8 mouse cellular contexts compared by ENCODE assay signal in the genomic region with DNA sequence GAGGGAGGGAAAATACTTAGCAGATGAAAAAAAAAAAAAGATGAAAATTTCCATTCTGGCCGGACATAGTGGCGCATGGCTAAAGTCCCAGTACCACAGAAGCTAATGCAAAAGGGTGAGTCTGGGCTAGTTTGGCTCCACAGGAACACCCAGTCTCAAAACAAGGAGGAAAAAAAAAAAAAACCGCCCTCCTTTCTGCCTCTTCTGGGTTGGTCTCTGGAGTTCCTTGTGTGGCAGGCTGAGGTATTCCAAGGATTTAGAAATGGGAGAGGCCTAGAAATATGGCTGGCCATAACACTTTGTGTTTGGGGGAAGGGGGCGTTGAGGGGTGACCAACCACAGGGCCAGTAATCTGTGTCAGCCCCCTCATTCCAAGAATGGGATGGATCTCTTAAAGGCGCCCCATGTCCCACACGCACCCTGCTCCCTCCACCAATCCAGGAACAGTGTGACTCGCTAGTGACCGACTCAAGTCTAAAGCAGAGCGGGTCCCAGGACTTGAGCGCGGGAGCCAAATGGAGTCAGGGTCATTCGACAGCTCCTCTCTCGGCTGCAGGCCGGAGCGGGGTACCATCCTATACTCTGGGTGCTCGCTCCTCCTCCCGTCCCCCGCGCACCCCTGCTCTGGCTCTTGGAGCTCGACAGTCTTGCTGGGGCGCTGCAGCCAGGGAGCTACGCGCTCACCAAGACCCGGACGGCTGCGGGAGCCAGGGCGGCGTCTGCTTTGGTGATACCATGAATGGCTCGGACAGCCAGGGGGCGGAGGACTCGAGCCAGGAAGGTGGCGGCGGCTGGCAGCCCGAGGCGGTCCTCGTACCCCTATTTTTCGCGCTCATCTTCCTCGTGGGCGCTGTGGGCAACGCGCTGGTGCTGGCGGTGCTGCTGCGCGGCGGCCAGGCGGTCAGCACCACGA. TPM values are rescaled to one million over a fixed set of nuclear protein-coding genes. Genes with fewer than 3 reads are reported as not detected.
DNase-seq lines count a peak whose midpoint lies in the region; ATAC-seq lines count a peak whose summit lies in the region.

A gene (plus strand): TSS at position 189 of the 913 bp plus-strand sequence.

- H3K4me2 ChIP-seq in heart, embryonic 11.5 days: peak within 1 kb of the TSS; percentile 68
- peak within 1 kb of the TSS; percentile 42 for H3K4me2 ChIP-seq in hindbrain, embryonic 11.5 days (replicated peaks; ENCODE audit: low read depth, low read length)

- peak within 1 kb of the TSS; percentile 46; the same call in 1 of the 2 replicates for H3K9ac ChIP-seq in heart, embryonic 11.5 days (ENCODE audit: low read depth, low read length)
- H3K9ac ChIP-seq in hindbrain, embryonic 11.5 days (ENCODE audit: low read depth, low read length): peak within 1 kb of the TSS; percentile 41; the same call in 1 of the 2 replicates

- no peak for ATAC-seq in heart, embryonic 11.5 days (replicated peaks; ENCODE audit: insufficient number of reproducible peaks, low FRiP score, low TSS enrichment)
- ATAC-seq in hindbrain, embryonic 11.5 days (ENCODE audit: low FRiP score): no peak

- H3K4me1 ChIP-seq in heart, embryonic 11.5 days (ENCODE audit: control insufficient read depth, insufficient read depth, low read length): peaks cover 9% of the 10 kb centered on the region
- peaks cover 10% of the 10 kb centered on the region for H3K4me1 ChIP-seq in hindbrain, embryonic 11.5 days (replicated peaks; ENCODE audit: control insufficient read depth, insufficient read depth, low read length)
- peaks cover 23% of the 10 kb centered on the region for H3K4me1 ChIP-seq in midbrain, embryonic 10.5 days

- no peak within 1 kb of the TSS for H3K27ac ChIP-seq in heart, embryonic 11.5 days (ENCODE audit: low read depth, low read length)
- H3K27ac ChIP-seq in hindbrain, embryonic 11.5 days (ENCODE audit: low read depth, low read length): no peak within 1 kb of the TSS
- no peak within 1 kb of the TSS for H3K27ac ChIP-seq in midbrain, embryonic 10.5 days (replicated peaks)

- intact Hi-C loops in left cerebral cortex, postnatal 25 days (cut with DNase I): no loop called here

- peaks cover 64% of the 10 kb centered on the region for H3K27me3 ChIP-seq in heart, embryonic 11.5 days (ENCODE audit: control insufficient read depth, insufficient read depth, low read length)
- H3K27me3 ChIP-seq in hindbrain, embryonic 11.5 days (ENCODE audit: control insufficient read depth, insufficient read depth, low read length): peaks cover 54% of the 10 kb centered on the region
- H3K27me3 ChIP-seq in midbrain, embryonic 10.5 days (ENCODE audit: low read depth, poor library complexity, severe bottlenecking): peaks cover 65% of the 10 kb centered on the region

- DNase-seq in heart, adult 8-10 months (ENCODE audit: low spot score): no peak
- DNase-seq in MN1 (ENCODE audit: low spot score): peak; percentile 50
- DNase-seq in hindbrain, embryonic 11.5 days (ENCODE audit: low spot score): peak; percentile 54
- peak; percentile 45 for DNase-seq in midbrain, embryonic 10.5 days (ENCODE audit: low spot score)
- no peak for DNase-seq in urinary bladder, postnatal 25 days (ENCODE audit: low spot score)
- no peak for DNase-seq in right cerebral cortex, adult 2 months (ENCODE audit: low spot score in 2 of 2)
- DNase-seq in left cerebral cortex, postnatal 25 days (ENCODE audit: low spot score in 2 of 2): no peak

- no peaks in the 10 kb centered on the region for H3K36me3 ChIP-seq in heart, embryonic 11.5 days (ENCODE audit: control insufficient read depth, insufficient read depth, low read length)
- H3K36me3 ChIP-seq in hindbrain, embryonic 11.5 days (ENCODE audit: control insufficient read depth, insufficient read depth, low read length): no peaks in the 10 kb centered on the region
- no peaks in the 10 kb centered on the region for H3K36me3 ChIP-seq in midbrain, embryonic 10.5 days

- WGBS in heart, embryonic 11.5 days (ENCODE audit: insufficient replicate concordance): 7% methylated on average over 40 of the region's 48 CpGs
- 7% methylated on average over 48 of the region's 48 CpGs for WGBS in hindbrain, embryonic 11.5 days
- WGBS in midbrain, embryonic 10.5 days: 6% methylated on average over 48 of the region's 48 CpGs

- H3K4me3 ChIP-seq in heart, embryonic 11.5 days (ENCODE audit: low read depth, low read length): peak within 1 kb of the TSS; percentile 41
- H3K4me3 ChIP-seq in hindbrain, embryonic 11.5 days (ENCODE audit: low read depth, low read length): peak within 1 kb of the TSS; percentile 27
- H3K4me3 ChIP-seq in midbrain, embryonic 10.5 days: peak within 1 kb of the TSS; percentile 46

- no peaks in the 10 kb centered on the region for H3K9me3 ChIP-seq in heart, embryonic 11.5 days (replicated peaks; ENCODE audit: control insufficient read depth, low read length)
- H3K9me3 ChIP-seq in hindbrain, embryonic 11.5 days (ENCODE audit: control insufficient read depth, low read length): no peaks in the 10 kb centered on the region
- no peaks in the 10 kb centered on the region for H3K9me3 ChIP-seq in midbrain, embryonic 10.5 days (replicated peaks)

RNA-seq across cellular contexts. Expression of the gene that starts here (rescaled TPM):
- 0.16 TPM in 1 of 2 replicates, not detected in the other for polyA plus RNA-seq in heart, embryonic 11.5 days (2014; fragmentation: Nextera tagmentation; extraction: Ambion mirVana)
- not detected for total RNA-seq in heart, adult 8-10 months (2022)
- 0.42 and 0.54 TPM in 2 replicates for polyA plus RNA-seq in hindbrain, embryonic 11.5 days (2014; fragmentation: Nextera tagmentation; extraction: Ambion mirVana)
- 0.09 and 0.12 TPM in 2 replicates for polyA plus RNA-seq in midbrain, embryonic 10.5 days (2016; fragmentation: Nextera tagmentation; extraction: Ambion mirVana)
- total RNA-seq in left cerebral cortex, postnatal 25 days (2021): not detected

Comparison
In these comparisons a context has a peak if more than half of its experiments do, and no peak if none do; other contexts are left out.
1. Peak in DNase-seq, H3K4me3 ChIP-seq, H3K9ac ChIP-seq and H3K4me2 ChIP-seq in hindbrain, embryonic 11.5 days; RNA of the gene not detected or under 1 TPM.
2. Peak in DNase-seq and H3K4me3 ChIP-seq in midbrain, embryonic 10.5 days; RNA of the gene not detected or under 1 TPM.